Mouse (Mus musculus): ENCODE results near the gene Asah2. TPM values are rescaled to one million over a fixed set of nuclear protein-coding genes. Genes with fewer than 3 reads are reported as not detected.

Asah2 gene
- polyA plus RNA-seq, 1 experiment from 2014 or later: 2.0 TPM

- H3K9ac ChIP-seq (ENCODE audit: low read depth, low read length): peak overlapping the region; percentile 99; the same call in 1 of the 2 replicates
- no peak for ATAC-seq (replicated peaks; ENCODE audit: low FRiP score, low read depth)
- H3K9me3 ChIP-seq (replicated peaks; ENCODE audit: low read length): no peaks in the 10 kb centered on the region
- WGBS: 77% methylated on average over 2 of the region's 2 CpGs
- H3K4me3 ChIP-seq (replicated peaks; ENCODE audit: low read depth, low read length): peak overlapping the region; percentile 72
- no peaks in the 10 kb centered on the region for H3K27me3 ChIP-seq (ENCODE audit: insufficient read depth, low read length)
- no peaks in the 10 kb centered on the region for H3K36me3 ChIP-seq (ENCODE audit: insufficient read depth, low read length)
- peak overlapping the region; percentile 58 for H3K4me2 ChIP-seq (ENCODE audit: low read length)
- peaks cover 8% of the 10 kb centered on the region for H3K4me1 ChIP-seq (replicated peaks; ENCODE audit: insufficient read depth, low read length)
- peak; percentile 17 for DNase-seq (ENCODE audit: low spot score)
- no peak for TF ChIP-seq CTCF (IDR thresholded peaks at IDR 0.05; ENCODE audit: low read depth)
- peak overlapping the region; percentile 99; the same call in 1 of the 2 replicates for H3K27ac ChIP-seq
Measured at GRCm38 (mm10) chr19:32106750-32107149, 1.3 kb downstream of the Asah2 start.

- ATAC-seq (replicated peaks; ENCODE audit: low FRiP score, low read depth) (no peak), DNase-seq (ENCODE audit: low spot score) (no peak)
- H3K4me3 ChIP-seq (replicated peaks; ENCODE audit: low read depth, low read length): no peak overlapping the region
- H3K9me3 ChIP-seq (replicated peaks; ENCODE audit: low read length): no peaks in the 10 kb centered on the region
- H3K4me1 ChIP-seq (replicated peaks; ENCODE audit: insufficient read depth, low read length): peaks cover 8% of the 10 kb centered on the region
- H3K9ac ChIP-seq (ENCODE audit: low read depth, low read length): no peak overlapping the region
- no peak for TF ChIP-seq CTCF (IDR thresholded peaks at IDR 0.05; ENCODE audit: low read depth)
- WGBS: 69% methylated on average over 4 of the region's 4 CpGs
- H3K4me2 ChIP-seq (ENCODE audit: low read length): no peak overlapping the region
- H3K27ac ChIP-seq: no peak overlapping the region
- no peaks in the 10 kb centered on the region for H3K36me3 ChIP-seq (ENCODE audit: insufficient read depth, low read length)
- no peaks in the 10 kb centered on the region for H3K27me3 ChIP-seq (ENCODE audit: insufficient read depth, low read length)
Measured at GRCm38 (mm10) chr19:32104217-32104616, 3.8 kb downstream of the Asah2 start.

- Histone ChIP-seq H3K27me3 (ENCODE audit: insufficient read depth, low read length) (no peaks in the 10 kb centered on the region), H3K9me3 (replicated peaks; ENCODE audit: low read length) (no peaks in the 10 kb centered on the region), H3K27ac (no peak overlapping the region), H3K4me3 (replicated peaks; ENCODE audit: low read depth, low read length) (no peak overlapping the region), H3K4me1 (replicated peaks; ENCODE audit: insufficient read depth, low read length) (peaks cover 8% of the 10 kb centered on the region), H3K36me3 (ENCODE audit: insufficient read depth, low read length) (no peaks in the 10 kb centered on the region), H3K9ac (ENCODE audit: low read depth, low read length) (no peak overlapping the region), H3K4me2 (ENCODE audit: low read length) (peak overlapping the region; percentile 35)
- 19% methylated on average over 9 of the region's 9 CpGs for WGBS
- DNase-seq (ENCODE audit: low spot score) (peak; percentile 14), ATAC-seq (replicated peaks; ENCODE audit: low FRiP score, low read depth) (no peak)
- no peak for TF ChIP-seq CTCF (IDR thresholded peaks at IDR 0.05; ENCODE audit: low read depth)
Measured at GRCm38 (mm10) chr19:32102976-32103300, 5.1 kb downstream of the Asah2 start.

- Histone ChIP-seq H3K9me3 (replicated peaks; ENCODE audit: low read length) (no peaks in the 10 kb centered on the region), H3K9ac (ENCODE audit: low read depth, low read length) (no peak overlapping the region), H3K27me3 (ENCODE audit: insufficient read depth, low read length) (no peaks in the 10 kb centered on the region), H3K4me2 (ENCODE audit: low read length) (peak overlapping the region; percentile 35), H3K27ac (no peak overlapping the region), H3K36me3 (ENCODE audit: insufficient read depth, low read length) (no peaks in the 10 kb centered on the region), H3K4me1 (replicated peaks; ENCODE audit: insufficient read depth, low read length) (peaks cover 8% of the 10 kb centered on the region), H3K4me3 (replicated peaks; ENCODE audit: low read depth, low read length) (no peak overlapping the region)
- DNase-seq (ENCODE audit: low spot score) (no peak), ATAC-seq (replicated peaks; ENCODE audit: low FRiP score, low read depth) (no peak)
- WGBS: 43% methylated on average over 18 of the region's 18 CpGs
- TF ChIP-seq CTCF (IDR thresholded peaks at IDR 0.05; ENCODE audit: low read depth): no peak
Measured at GRCm38 (mm10) chr19:32102294-32102975, 5.6 kb downstream of the Asah2 start.

- TF ChIP-seq CTCF (IDR thresholded peaks at IDR 0.05; ENCODE audit: low read depth): peak; percentile 21; the same call in 1 of the 2 replicates
- H3K27ac ChIP-seq: no peak overlapping the region
- no peak overlapping the region for H3K4me2 ChIP-seq (ENCODE audit: low read length)
- H3K27me3 ChIP-seq (ENCODE audit: insufficient read depth, low read length): no peaks in the 10 kb centered on the region
- ATAC-seq (replicated peaks; ENCODE audit: low FRiP score, low read depth): no peak
- no peaks in the 10 kb centered on the region for H3K36me3 ChIP-seq (ENCODE audit: insufficient read depth, low read length)
- H3K4me3 ChIP-seq (replicated peaks; ENCODE audit: low read depth, low read length): no peak overlapping the region
- 78% methylated on average over 3 of the region's 3 CpGs for WGBS
- H3K9ac ChIP-seq (ENCODE audit: low read depth, low read length): no peak overlapping the region
- no peaks in the 10 kb centered on the region for H3K4me1 ChIP-seq (replicated peaks; ENCODE audit: insufficient read depth, low read length)
- no peak for DNase-seq (ENCODE audit: low spot score)
- no peaks in the 10 kb centered on the region for H3K9me3 ChIP-seq (replicated peaks; ENCODE audit: low read length)
Measured at GRCm38 (mm10) chr19:32098582-32098981, 9.4 kb downstream of the Asah2 start.

- WGBS: 90% methylated on average over 4 of the region's 4 CpGs
- no peak for DNase-seq (ENCODE audit: low spot score)
- H3K27ac ChIP-seq: no peak overlapping the region
- no peak overlapping the region for H3K4me2 ChIP-seq (ENCODE audit: low read length)
- H3K4me1 ChIP-seq (replicated peaks; ENCODE audit: insufficient read depth, low read length): no peaks in the 10 kb centered on the region
- no peaks in the 10 kb centered on the region for H3K9me3 ChIP-seq (replicated peaks; ENCODE audit: low read length)
- no peak overlapping the region for H3K9ac ChIP-seq (ENCODE audit: low read depth, low read length)
- ATAC-seq (replicated peaks; ENCODE audit: low FRiP score, low read depth): no peak
- no peaks in the 10 kb centered on the region for H3K27me3 ChIP-seq (ENCODE audit: insufficient read depth, low read length)
- no peak overlapping the region for H3K4me3 ChIP-seq (replicated peaks; ENCODE audit: low read depth, low read length)
- no peaks in the 10 kb centered on the region for H3K36me3 ChIP-seq (ENCODE audit: insufficient read depth, low read length)
- no peak for TF ChIP-seq CTCF (IDR thresholded peaks at IDR 0.05; ENCODE audit: low read depth)
Measured at GRCm38 (mm10) chr19:32092358-32092757, 15.7 kb downstream of the Asah2 start.

- Histone ChIP-seq H3K9ac (ENCODE audit: low read depth, low read length) (no peak overlapping the region), H3K27ac (no peak overlapping the region), H3K4me3 (replicated peaks; ENCODE audit: low read depth, low read length) (no peak overlapping the region), H3K4me1 (replicated peaks; ENCODE audit: insufficient read depth, low read length) (no peaks in the 10 kb centered on the region), H3K36me3 (ENCODE audit: insufficient read depth, low read length) (no peaks in the 10 kb centered on the region), H3K4me2 (ENCODE audit: low read length) (no peak overlapping the region), H3K9me3 (replicated peaks; ENCODE audit: low read length) (no peaks in the 10 kb centered on the region), H3K27me3 (ENCODE audit: insufficient read depth, low read length) (no peaks in the 10 kb centered on the region)
- WGBS: 95% methylated on average over 4 of the region's 4 CpGs
- DNase-seq (ENCODE audit: low spot score) (no peak), ATAC-seq (replicated peaks; ENCODE audit: low FRiP score, low read depth) (no peak)
- no peak for TF ChIP-seq CTCF (IDR thresholded peaks at IDR 0.05; ENCODE audit: low read depth)
Measured at GRCm38 (mm10) chr19:32090804-32091203, 17.2 kb downstream of the Asah2 start.
